Mouse (Mus musculus): ENCODE measurements around the gene Tmem8b. TPM values are rescaled to one million over a fixed set of nuclear protein-coding genes. Genes with fewer than 3 reads are reported as not detected.

Gene Tmem8b
- polyA plus RNA-seq, 1 experiment from 2014 or later = 12.1 TPM

GRCm38 (mm10) chr4:43726228-43726993, 57.6 kb downstream of the Tmem8b start:
- Histone ChIP-seq H3K4me1 (no peaks in the 10 kb centered on the region), H3K36me3 (ENCODE audit: poor library complexity, severe bottlenecking) (no peaks in the 10 kb centered on the region), H3K4me2 (no peak overlapping the region), H3K4me3 (no peak overlapping the region), H3K27me3 (no peaks in the 10 kb centered on the region), H3K9ac (no peak overlapping the region), H3K27ac (no peak overlapping the region), H3K9me3 (replicated peaks) (no peaks in the 10 kb centered on the region)
- WGBS = 82% methylated on average over 12 of the region's 12 CpGs
- ATAC-seq = no peak

- Histone ChIP-seq H3K4me1 (no peaks in the 10 kb centered on the region), H3K27me3 (no peaks in the 10 kb centered on the region), H3K9ac (no peak within 1 kb of the TSS), H3K27ac (no peak within 1 kb of the TSS), H3K4me3 (no peak within 1 kb of the TSS), H3K4me2 (no peak within 1 kb of the TSS), H3K36me3 (ENCODE audit: poor library complexity, severe bottlenecking) (no peaks in the 10 kb centered on the region), H3K9me3 (replicated peaks) (no peaks in the 10 kb centered on the region)
- WGBS = 61% methylated on average over 3 of the region's 3 CpGs
- ATAC-seq = no peak
Measured at GRCm38 (mm10) chr4:43726995-43727394, 58.2 kb downstream of the Tmem8b start, which contains the start of gene Hrct1. Hrct1 (plus strand) TSS chr4:43727188.

GRCm38 (mm10) chr4:43727718-43728575, 59.2 kb downstream of the Tmem8b start:
- no peak overlapping the region for H3K27ac ChIP-seq
- no peaks in the 10 kb centered on the region for H3K4me1 ChIP-seq
- H3K4me3 ChIP-seq = no peak overlapping the region
- no peak for ATAC-seq
- H3K36me3 ChIP-seq (ENCODE audit: poor library complexity, severe bottlenecking) = no peaks in the 10 kb centered on the region
- no peak overlapping the region for H3K9ac ChIP-seq
- no peaks in the 10 kb centered on the region for H3K27me3 ChIP-seq
- H3K9me3 ChIP-seq (replicated peaks) = no peaks in the 10 kb centered on the region
- 72% methylated on average over 7 of the region's 7 CpGs for WGBS
- H3K4me2 ChIP-seq = no peak overlapping the region

- ATAC-seq = no peak
- H3K27me3 ChIP-seq = no peaks in the 10 kb centered on the region
- no peaks in the 10 kb centered on the region for H3K4me1 ChIP-seq
- no peak overlapping the region for H3K9ac ChIP-seq
- H3K9me3 ChIP-seq (replicated peaks) = no peaks in the 10 kb centered on the region
- WGBS = 78% methylated on average over 5 of the region's 5 CpGs
- H3K4me2 ChIP-seq = no peak overlapping the region
- no peak overlapping the region for H3K4me3 ChIP-seq
- H3K27ac ChIP-seq = no peak overlapping the region
- H3K36me3 ChIP-seq (ENCODE audit: poor library complexity, severe bottlenecking) = no peaks in the 10 kb centered on the region
Measured at GRCm38 (mm10) chr4:43728576-43728954, 59.8 kb downstream of the Tmem8b start.

GRCm38 (mm10) chr4:43729126-43729525, 60.4 kb downstream of the Tmem8b start:
- no peaks in the 10 kb centered on the region for H3K9me3 ChIP-seq (replicated peaks)
- WGBS = 86% methylated on average over 3 of the region's 3 CpGs
- no peak overlapping the region for H3K9ac ChIP-seq
- H3K27ac ChIP-seq = no peak overlapping the region
- no peaks in the 10 kb centered on the region for H3K4me1 ChIP-seq
- no peak overlapping the region for H3K4me3 ChIP-seq
- ATAC-seq = no peak
- no peaks in the 10 kb centered on the region for H3K27me3 ChIP-seq
- no peak overlapping the region for H3K4me2 ChIP-seq
- no peaks in the 10 kb centered on the region for H3K36me3 ChIP-seq (ENCODE audit: poor library complexity, severe bottlenecking)

GRCm38 (mm10) chr4:43729794-43730550, 61.2 kb downstream of the Tmem8b start, which contains the start of gene Spaar:
Spaar (plus strand) TSS chr4:43730034.
- no peak within 1 kb of the TSS for H3K9ac ChIP-seq
- H3K36me3 ChIP-seq (ENCODE audit: poor library complexity, severe bottlenecking) = no peaks in the 10 kb centered on the region
- H3K4me2 ChIP-seq = no peak within 1 kb of the TSS
- no peak within 1 kb of the TSS for H3K4me3 ChIP-seq
- no peaks in the 10 kb centered on the region for H3K27me3 ChIP-seq
- no peaks in the 10 kb centered on the region for H3K9me3 ChIP-seq (replicated peaks)
- no peak within 1 kb of the TSS for H3K27ac ChIP-seq
- no peak for ATAC-seq
- no peaks in the 10 kb centered on the region for H3K4me1 ChIP-seq
- WGBS = 73% methylated on average over 14 of the region's 14 CpGs

- no peaks in the 10 kb centered on the region for H3K9me3 ChIP-seq (replicated peaks)
- no peak overlapping the region for H3K27ac ChIP-seq
- ATAC-seq = no peak
- H3K36me3 ChIP-seq (ENCODE audit: poor library complexity, severe bottlenecking) = no peaks in the 10 kb centered on the region
- 75% methylated on average over 21 of the region's 21 CpGs for WGBS
- no peak overlapping the region for H3K9ac ChIP-seq
- no peak overlapping the region for H3K4me3 ChIP-seq
- no peak overlapping the region for H3K4me2 ChIP-seq
- H3K27me3 ChIP-seq = no peaks in the 10 kb centered on the region
- H3K4me1 ChIP-seq = no peaks in the 10 kb centered on the region
Measured at GRCm38 (mm10) chr4:43730750-43731297, 62.1 kb downstream of the Tmem8b start.

- WGBS = 25% methylated on average over 1 of the region's 1 CpGs
- no peaks in the 10 kb centered on the region for H3K9me3 ChIP-seq (replicated peaks)
Measured at GRCm38 (mm10) chr4:43732171-43732570, 63.4 kb downstream of the Tmem8b start.

GRCm38 (mm10) chr4:43733186-43733585, 64.4 kb downstream of the Tmem8b start:
- Histone ChIP-seq H3K27me3 (no peaks in the 10 kb centered on the region), H3K4me2 (no peak overlapping the region), H3K4me1 (no peaks in the 10 kb centered on the region), H3K9me3 (replicated peaks) (no peaks in the 10 kb centered on the region), H3K36me3 (ENCODE audit: poor library complexity, severe bottlenecking) (no peaks in the 10 kb centered on the region), H3K27ac (no peak overlapping the region), H3K4me3 (no peak overlapping the region), H3K9ac (no peak overlapping the region)
- 83% methylated on average over 5 of the region's 5 CpGs for WGBS
- no peak for ATAC-seq

More at GRCm38 (mm10) chr4:43732171-43732570, 63.4 kb downstream of the Tmem8b start:
- Histone ChIP-seq H3K4me2 (no peak overlapping the region), H3K9ac (no peak overlapping the region), H3K4me1 (no peaks in the 10 kb centered on the region), H3K4me3 (no peak overlapping the region), H3K27me3 (no peaks in the 10 kb centered on the region), H3K27ac (no peak overlapping the region; the same call in 1 of the 2 replicates), H3K36me3 (ENCODE audit: poor library complexity, severe bottlenecking) (no peaks in the 10 kb centered on the region)
- ATAC-seq = no peak

GRCm38 (mm10) chr4:43737144-43737543, 68.4 kb downstream of the Tmem8b start:
- no peaks in the 10 kb centered on the region for H3K4me1 ChIP-seq
- no peaks in the 10 kb centered on the region for H3K9me3 ChIP-seq (replicated peaks)
- H3K27me3 ChIP-seq = no peaks in the 10 kb centered on the region
- H3K27ac ChIP-seq = no peak overlapping the region
- no peak overlapping the region for H3K4me2 ChIP-seq
- ATAC-seq = no peak
- H3K9ac ChIP-seq = no peak overlapping the region
- H3K4me3 ChIP-seq = no peak overlapping the region
- WGBS = 64% methylated on average over 6 of the region's 6 CpGs
- no peaks in the 10 kb centered on the region for H3K36me3 ChIP-seq (ENCODE audit: poor library complexity, severe bottlenecking)

GRCm38 (mm10) chr4:43738989-43739674, 70.4 kb downstream of the Tmem8b start:
- Histone ChIP-seq H3K4me1 (no peaks in the 10 kb centered on the region), H3K9ac (no peak overlapping the region), H3K4me2 (no peak overlapping the region), H3K9me3 (replicated peaks) (no peaks in the 10 kb centered on the region), H3K27ac (no peak overlapping the region), H3K4me3 (no peak overlapping the region), H3K27me3 (no peaks in the 10 kb centered on the region), H3K36me3 (ENCODE audit: poor library complexity, severe bottlenecking) (no peaks in the 10 kb centered on the region)
- ATAC-seq = no peak
- 75% methylated on average over 8 of the region's 8 CpGs for WGBS
